Mouse (Mus musculus) CH12.LX (cell line): ENCODE measurements at regions not wholly inside any gene's neighbourhood (a gene's known extent, or its start where the extent isn't known, plus 50 kb on each side); places are given as distances from the start of the nearest gene placed in this dataset.

ENCODE experiments used
- DNase-seq: peaks from one replicate; pipeline ENCODE4 v3.0.0-alpha.2; 2013; ENCODE audit errors: extremely low read depth
- H3K27ac ChIP-seq: 2 replicates; pipeline ENCODE4 v1.5.1; 2012; ENCODE audit warnings: low read depth, mild to moderate bottlenecking, control low read depth, moderate library complexity; ENCODE audit not compliant: insufficient read depth
- H3K27me3 ChIP-seq: replicated peaks from 2 replicates; pipeline ENCODE3; 2012; ENCODE audit warnings: inconsistent platforms
- H3K36me3 ChIP-seq, 2 experiments: replicated peaks in 1 of 2; 2 replicates each; pipeline versions ENCODE3 to v1.6.1; 2012; ENCODE audit warnings: inconsistent platforms in 1 of 2, low read length in 1 of 2, mild to moderate bottlenecking in 1 of 2, mixed read lengths in 1 of 2, moderate library complexity in 1 of 2; ENCODE audit not compliant: control insufficient read depth in 1 of 2, insufficient read depth in 1 of 2
- H3K4me1 ChIP-seq, 2 experiments: 2 replicates each; pipeline ENCODE4 v1.6.1; 2012; ENCODE audit warnings: inconsistent platforms in 1 of 2, moderate library complexity in 1 of 2; ENCODE audit not compliant: insufficient read depth in 2 of 2, control insufficient read depth in 1 of 2
- H3K4me2 ChIP-seq: 2 replicates; pipeline ENCODE4 v1.6.1; 2012; ENCODE audit warnings: low read depth, mild to moderate bottlenecking, control low read depth; ENCODE audit not compliant: poor library complexity, insufficient read depth, severe bottlenecking
- H3K4me3 ChIP-seq, 3 experiments: fragments of 150-350 bp in 1 of 3; sonication (generic) in 1 of 3; replicated peaks in 1 of 3; 2 replicates each; pipeline versions ENCODE3 to v1.5.1; 2011 to 2012; ENCODE audit warnings: low read depth in 2 of 3, low read length in 2 of 3, mild to moderate bottlenecking in 2 of 3, moderate library complexity in 2 of 3, control low read depth in 1 of 3, improper control_type of control experiment in 1 of 3, inconsistent platforms in 1 of 3, mixed read lengths in 1 of 3; ENCODE audit not compliant: poor library complexity in 1 of 3
- H3K79me2 ChIP-seq: replicated peaks from 2 replicates; pipeline ENCODE4 v1.6.1; 2012; ENCODE audit warnings: mild to moderate bottlenecking, moderate library complexity; ENCODE audit not compliant: control insufficient read depth, poor library complexity, insufficient read depth, severe bottlenecking; ENCODE audit errors: extremely low read depth
- H3K9ac ChIP-seq: 2 replicates; pipeline ENCODE4 v1.6.1; 2012; ENCODE audit warnings: low read depth, mild to moderate bottlenecking, control low read depth, moderate library complexity; ENCODE audit not compliant: insufficient read depth
- H3K9me3 ChIP-seq: replicated peaks from 2 replicates; pipeline ENCODE3; 2012; ENCODE audit warnings: low read length, inconsistent platforms, mixed read lengths
- BHLHE40 ChIP-seq: IDR thresholded peaks from 2 replicates; pipeline ENCODE4 v1.6.1; 2011; ENCODE audit warnings: mild to moderate bottlenecking, low read depth, low read length, improper control_type of control experiment
- CHD2 ChIP-seq: IDR thresholded peaks from 2 replicates; pipeline ENCODE4 v1.6.1; 2011; ENCODE audit warnings: low read length, improper control_type of control experiment
- ELF1 ChIP-seq: IDR thresholded peaks from 2 replicates; pipeline ENCODE4 v1.6.1; 2014; ENCODE audit warnings: low read depth, mild to moderate bottlenecking, inconsistent platforms, low read length, improper control_type of control experiment
- EP300 ChIP-seq: IDR thresholded peaks from 2 replicates; pipeline ENCODE4 v1.6.1; 2011; ENCODE audit warnings: low read length, improper control_type of control experiment
- ETS1 ChIP-seq: conservative IDR thresholded peaks from 2 replicates; pipeline ENCODE4 v1.6.1; 2012; ENCODE audit warnings: low read depth, mild to moderate bottlenecking, inconsistent platforms, low read length, improper control_type of control experiment, moderate library complexity
- GABPA ChIP-seq: IDR thresholded peaks from 2 replicates; pipeline ENCODE4 v1.6.1; 2012; ENCODE audit warnings: low read depth, low read length, improper control_type of control experiment, inconsistent platforms; ENCODE audit not compliant: insufficient replicate concordance
- HCFC1 ChIP-seq: IDR thresholded peaks from 2 replicates; pipeline ENCODE4 v1.6.1; 2012; ENCODE audit warnings: low read depth, mild to moderate bottlenecking, inconsistent platforms, low read length, improper control_type of control experiment
- IRF4 ChIP-seq: IDR thresholded peaks from 2 replicates; pipeline ENCODE4 v1.6.1; 2014; ENCODE audit warnings: low read depth, mild to moderate bottlenecking, inconsistent platforms, low read length, improper control_type of control experiment
- JUN ChIP-seq: IDR thresholded peaks from 2 replicates; pipeline ENCODE4 v1.6.1; 2011; ENCODE audit warnings: low read depth, mild to moderate bottlenecking, low read length, improper control_type of control experiment, moderate library complexity; ENCODE audit not compliant: insufficient read depth
- JUND ChIP-seq: conservative IDR thresholded peaks from 2 replicates; pipeline ENCODE4 v1.6.1; 2011; ENCODE audit warnings: low read depth, low read length, improper control_type of control experiment
- MAFK ChIP-seq: IDR thresholded peaks from 2 replicates; pipeline ENCODE4 v1.6.1; 2011; ENCODE audit warnings: low read length, improper control_type of control experiment; ENCODE audit not compliant: insufficient replicate concordance
- MAX ChIP-seq: IDR thresholded peaks from 2 replicates; pipeline ENCODE4 v1.6.1; 2011; ENCODE audit warnings: low read length, improper control_type of control experiment
- MEF2A ChIP-seq: IDR thresholded peaks from 2 replicates; pipeline ENCODE4 v1.6.1; 2014; ENCODE audit warnings: low read depth, mild to moderate bottlenecking, inconsistent platforms, low read length, improper control_type of control experiment, borderline replicate concordance
- NELFE ChIP-seq: IDR thresholded peaks from 2 replicates; pipeline ENCODE4 v1.6.1; 2011; ENCODE audit warnings: low read depth, low read length, improper control_type of control experiment
- PAX5 ChIP-seq: IDR thresholded peaks from 2 replicates; pipeline ENCODE4 v1.6.1; 2012; ENCODE audit warnings: low read length, inconsistent platforms, mixed read lengths
- TCF12 ChIP-seq: IDR thresholded peaks from 2 replicates; pipeline ENCODE4 v1.6.1; 2014; ENCODE audit warnings: low read depth, mild to moderate bottlenecking, inconsistent platforms, low read length, improper control_type of control experiment
- UBTF ChIP-seq: IDR thresholded peaks from 2 replicates; pipeline ENCODE4 v1.6.1; 2012; ENCODE audit warnings: low read depth, mild to moderate bottlenecking, inconsistent platforms, low read length, improper control_type of control experiment, moderate library complexity
- ZKSCAN1 ChIP-seq: IDR thresholded peaks from 2 replicates; pipeline ENCODE4 v1.6.1; 2012; ENCODE audit warnings: low read depth, inconsistent platforms, low read length, improper control_type of control experiment, borderline replicate concordance
- ZMIZ1 ChIP-seq: IDR thresholded peaks from 2 replicates; pipeline ENCODE4 v1.6.1; 2012; ENCODE audit warnings: low read depth, mild to moderate bottlenecking, inconsistent platforms, low read length, improper control_type of control experiment
- dilution Hi-C: fragments of 300-500 bp; cut with MboI; formaldehyde crosslinking; loops from 2 replicates; pipeline ENCODE4 v1.14.3; 2020; ENCODE audit warnings: low sequenced_read_pairs; ENCODE audit not compliant: extremely low pct_unique_long_range_greater_than_20kb, extremely low pct_ligation_motif_present
- in situ Hi-C: fragments of 300-500 bp; cut with MboI; formaldehyde crosslinking; loops from 3 replicates; pipeline ENCODE4 v1.14.3; 2019; ENCODE audit warnings: low sequenced_read_pairs, low pct_ligation_motif_present, low pct_unique_long_range_greater_than_20kb, mixed read lengths

- Histone ChIP-seq H3K79me2 (no peaks in the 10 kb centered on the region), H3K27ac (no peak overlapping the region), H3K9ac (no peak overlapping the region), H3K4me2 (no peak overlapping the region), H3K4me3 (no peak overlapping the region), H3K9me3 (no peaks in the 10 kb centered on the region), H3K27me3 (no peaks in the 10 kb centered on the region), H3K36me3 (no peaks in the 10 kb centered on the region), H3K4me1 (peaks cover 0 to 6% of the 10 kb centered on the region in 2 experiments; a peak in 2 of 4 replicates)
- TF ChIP-seq ETS1: no peak
- dilution Hi-C loops (no loop called here), in situ Hi-C loops (no loop called here)
- DNase-seq: no peak
Observed at GRCm38 (mm10) chr10:98592154-98592553, 322.1 kb upstream of the Atp2b1 start.

GRCm38 (mm10) chr10:98593910-98594309 lies 320.3 kb upstream of the Atp2b1 start:
- H3K9me3 ChIP-seq: no peaks in the 10 kb centered on the region
- DNase-seq: no peak
- no peak overlapping the region for H3K9ac ChIP-seq
- no peaks in the 10 kb centered on the region for H3K36me3 ChIP-seq
- no peaks in the 10 kb centered on the region for H3K79me2 ChIP-seq
- dilution Hi-C loops: no loop called here
- no peaks in the 10 kb centered on the region for H3K27me3 ChIP-seq
- no peaks in the 10 kb centered on the region for H3K4me1 ChIP-seq
- TF ChIP-seq GABPA: no peak
- TF ChIP-seq EP300: no peak
- no peak for TF ChIP-seq MAX
- TF ChIP-seq ZMIZ1: no peak
- TF ChIP-seq IRF4: no peak
- no peak for TF ChIP-seq UBTF
- no peak for TF ChIP-seq CHD2
- no peak for TF ChIP-seq ETS1
- no peak for TF ChIP-seq MEF2A
- TF ChIP-seq MAFK: no peak
- no peak for TF ChIP-seq NELFE
- no peak for TF ChIP-seq JUND
- no peak for TF ChIP-seq BHLHE40
- no peak for TF ChIP-seq ELF1
- no peak for TF ChIP-seq ZKSCAN1
- no peak for TF ChIP-seq JUN
- no peak for TF ChIP-seq TCF12
- no peak for TF ChIP-seq HCFC1
- TF ChIP-seq PAX5: no peak
- TF ChIP-seq, all 38 proteins: peak for 0
- H3K4me3 ChIP-seq: no peak overlapping the region
- no peak overlapping the region for H3K27ac ChIP-seq
- in situ Hi-C loops: no loop called here
- no peak overlapping the region for H3K4me2 ChIP-seq
